Mouse (Mus musculus): ENCODE measurements around the gene Rnf227. TPM values are rescaled to one million over a fixed set of nuclear protein-coding genes. Genes with fewer than 3 reads are reported as not detected.

Rnf227 gene
- 0.41 and 0.54 TPM in 2 replicates for polyA plus RNA-seq (2012; rRNA removed)

GRCm38 (mm10) chr11:69340161-69341131 is at the start of gene Rnf227:
Gene Rnf227, plus strand, starts transcription at chr11:69340461.

DNA sequence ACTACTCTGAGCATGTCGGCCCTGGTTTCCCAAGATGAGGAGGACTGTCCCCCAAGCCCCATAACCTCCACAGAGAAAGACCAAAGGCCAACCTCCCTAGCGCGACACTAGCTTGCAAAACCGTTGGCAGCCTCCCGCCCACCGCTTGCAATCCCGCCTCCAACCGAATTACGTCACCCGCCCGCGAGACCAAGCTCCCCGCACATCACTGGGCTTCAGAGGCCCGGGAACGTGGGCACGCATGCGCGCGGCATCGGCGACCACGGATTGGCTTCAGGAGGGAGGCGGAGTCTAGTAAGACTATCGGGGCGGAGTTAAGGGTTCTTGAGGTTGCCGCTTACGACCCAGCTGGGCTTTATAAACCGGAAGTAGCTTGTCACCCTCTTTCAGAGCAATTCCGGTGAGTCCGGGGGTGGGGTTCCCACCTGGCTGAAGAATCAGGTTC is 16.6 kb upstream of the Rnf227 start, which contains the start of the genes Cntrob and Trappc1:
Gene Cntrob (minus strand): TSS at position 109 of the 445 bp plus-strand sequence.
Gene Trappc1 (plus strand): TSS at position 314 of the 445 bp plus-strand sequence.

DNA sequence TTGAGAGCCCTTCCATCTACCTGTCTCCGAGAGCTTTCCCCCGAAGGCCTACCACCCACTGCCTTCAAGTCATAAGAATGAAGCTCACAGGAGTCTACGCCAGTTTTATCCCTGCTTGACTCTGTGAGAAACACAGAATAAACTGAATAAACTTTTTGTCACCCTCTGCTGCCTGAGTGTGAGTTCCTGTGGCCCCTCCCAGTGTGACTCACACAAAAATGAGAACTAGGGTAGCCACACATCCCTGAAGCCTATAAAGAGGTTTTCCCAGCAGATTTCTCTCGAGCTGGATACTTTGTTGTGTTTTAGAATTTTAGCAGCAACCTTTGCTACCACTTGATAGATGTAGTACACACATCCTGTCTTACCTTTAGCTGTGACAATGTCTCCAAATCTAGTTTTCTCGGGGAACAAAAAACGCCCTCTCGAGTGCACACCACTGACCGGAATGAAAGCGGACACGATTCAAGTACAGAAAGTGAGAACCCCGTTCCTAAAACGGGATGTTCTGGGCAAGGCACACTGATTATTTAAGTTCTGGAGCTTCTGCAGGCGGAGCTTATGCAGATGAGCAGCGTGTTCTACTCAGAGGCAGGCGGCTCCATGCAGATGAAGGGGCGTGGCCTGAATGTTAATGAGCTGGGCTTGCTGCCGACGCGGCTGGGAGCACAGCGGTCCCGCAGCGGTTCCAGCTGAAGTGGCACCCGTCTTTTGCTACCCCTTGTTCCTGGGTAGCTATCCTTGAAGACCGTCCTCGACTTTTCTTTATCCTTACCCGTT is 14.4 kb upstream of the Rnf227 start, which contains the start of gene Kcnab3:
Gene Kcnab3 (plus strand): TSS at position 631 of the 780 bp plus-strand sequence.

GRCm38 (mm10) chr11:69369215-69369989 is 29.1 kb downstream of the Rnf227 start, which contains the start of gene Chd3:
Gene Chd3, minus strand, starts transcription at chr11:69369406.

Other genes starting within 250 kb of the Rnf227 start
- 6.8 and 9.4 TPM in 2 replicates for gene Per1, start 245.2 kb upstream of the Rnf227 start, polyA plus RNA-seq (2012; rRNA removed)
- gene Hes7, start 220.1 kb upstream of the Rnf227 start, polyA plus RNA-seq (2012; rRNA removed): 0.15 and 0.19 TPM in 2 replicates
- 0.11 and 0.12 TPM in 2 replicates for gene 9130213A22Rik, start 217.9 kb upstream of the Rnf227 start, polyA plus RNA-seq (2012; rRNA removed)
- 0.10 and 0.26 TPM in 2 replicates for gene Aloxe3, start 214.6 kb upstream of the Rnf227 start, polyA plus RNA-seq (2012; rRNA removed)
- not detected in 2 replicates for gene Alox12b, start 183.5 kb upstream of the Rnf227 start, polyA plus RNA-seq (2012; rRNA removed)
- 0.01 TPM in 1 of 2 replicates, not detected in the other for gene Alox8, start 142.6 kb upstream of the Rnf227 start, polyA plus RNA-seq (2012; rRNA removed)
- under 0.01 TPM in 1 of 2 replicates, not detected in the other for gene Gucy2e, start 103.4 kb upstream of the Rnf227 start, polyA plus RNA-seq (2012; rRNA removed)
- gene Cntrob, start 16.7 kb upstream of the Rnf227 start, polyA plus RNA-seq (2012; rRNA removed): 5.7 and 6.8 TPM in 2 replicates
- gene Trappc1, start 16.5 kb upstream of the Rnf227 start, polyA plus RNA-seq (2012; rRNA removed): 44.6 and 47.5 TPM in 2 replicates
- 0.18 and 0.22 TPM in 2 replicates for gene Kcnab3, start 14.2 kb upstream of the Rnf227 start, polyA plus RNA-seq (2012; rRNA removed)
- gene Chd3, start 28.9 kb downstream of the Rnf227 start, polyA plus RNA-seq (2012; rRNA removed): 33.5 and 44.3 TPM in 2 replicates
- 61.1 and 63.4 TPM in 2 replicates for gene Naa38, start 55.0 kb downstream of the Rnf227 start, polyA plus RNA-seq (2012; rRNA removed)
- 8.2 and 9.5 TPM in 2 replicates for gene Cyb5d1, start 55.2 kb downstream of the Rnf227 start, polyA plus RNA-seq (2012; rRNA removed)
- 6.4 and 7.4 TPM in 2 replicates for gene Tmem88, start 57.8 kb downstream of the Rnf227 start, polyA plus RNA-seq (2012; rRNA removed)
- 1.1 and 1.6 TPM in 2 replicates for gene Kdm6b, start 73.2 kb downstream of the Rnf227 start, polyA plus RNA-seq (2012; rRNA removed)
- gene Dnah2, start 208.6 kb downstream of the Rnf227 start, polyA plus RNA-seq (2012; rRNA removed): 0.20 and 0.22 TPM in 2 replicates
- 0.58 and 0.60 TPM in 2 replicates for gene Efnb3, start 219.7 kb downstream of the Rnf227 start, polyA plus RNA-seq (2012; rRNA removed)
- 6.5 and 6.7 TPM in 2 replicates for gene Wrap53, start 239.8 kb downstream of the Rnf227 start, polyA plus RNA-seq (2012; rRNA removed)
- gene Trp53, start 239.9 kb downstream of the Rnf227 start, polyA plus RNA-seq (2012; rRNA removed): 51.0 and 51.9 TPM in 2 replicates